Mouse (Mus musculus): ENCODE measurements around the gene Gm1113. TPM values are rescaled to one million over a fixed set of nuclear protein-coding genes. Genes with fewer than 3 reads are reported as not detected.
A peak's percentile ranks its signal among the peaks of the same experiment; 100 is the strongest.

Gm1113 gene
- total and polyA plus RNA-seq, 3 experiments = not detected

GRCm38 (mm10) chr9:35516711-35517110 lies 1.4 kb downstream of the Gm1113 start:
- H3K9ac ChIP-seq (ENCODE audit: low read depth, low read length) = no peak overlapping the region
- no peaks in the 10 kb centered on the region for H3K36me3 ChIP-seq (ENCODE audit: control insufficient read depth, insufficient read depth, low read length)
- no peaks in the 10 kb centered on the region for H3K4me1 ChIP-seq (ENCODE audit: control insufficient read depth, insufficient read depth, low read length)
- TF ChIP-seq POLR2A (IDR thresholded peaks at IDR 0.05; ENCODE audit: insufficient read depth, low read depth, low read length) = no peak
- TF ChIP-seq CTCF (IDR thresholded peaks at IDR 0.05) = no peak
- no peak for TF ChIP-seq EP300 (IDR thresholded peaks at IDR 0.05; ENCODE audit: insufficient read depth, low read depth, low read length)
- WGBS = 93% methylated on average over 16 of the region's 16 CpGs
- intact Hi-C loops (cut with DNase I) = no loop called here
- no peak overlapping the region for H3K4me3 ChIP-seq
- no peaks in the 10 kb centered on the region for H3K27me3 ChIP-seq (ENCODE audit: control insufficient read depth, insufficient read depth, low read length)
- DNase-seq = no peak
- no peaks in the 10 kb centered on the region for H3K79me2 ChIP-seq (replicated peaks; ENCODE audit: control insufficient read depth, insufficient read depth, low read length)
- H3K27ac ChIP-seq = no peak overlapping the region

DNA sequence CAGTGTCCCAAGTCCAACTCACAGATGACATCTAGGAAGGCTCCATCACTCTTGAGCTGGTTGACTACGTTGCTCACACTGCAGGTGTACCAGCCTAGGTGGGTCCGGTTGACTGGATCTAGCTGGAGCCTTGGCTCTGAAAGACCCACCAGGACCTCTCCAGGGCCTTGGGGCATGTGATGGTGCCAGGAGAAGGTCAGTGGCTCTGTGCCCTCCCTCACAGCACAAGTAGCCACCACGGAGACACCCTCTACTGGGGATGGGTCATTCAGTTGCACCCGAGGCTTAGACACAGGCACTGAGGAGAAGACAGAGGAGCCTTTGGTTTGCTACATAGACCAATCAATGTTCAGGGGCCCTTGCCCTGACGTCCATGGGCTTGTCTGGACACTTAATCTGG lies 1.9 kb downstream of the Gm1113 start:
- WGBS = 78% methylated on average over 5 of the region's 5 CpGs
- Histone ChIP-seq H3K4me1 (ENCODE audit: control insufficient read depth, insufficient read depth, low read length) (no peaks in the 10 kb centered on the region), H3K27ac (no peak overlapping the region), H3K79me2 (replicated peaks; ENCODE audit: control insufficient read depth, insufficient read depth, low read length) (no peaks in the 10 kb centered on the region), H3K36me3 (ENCODE audit: control insufficient read depth, insufficient read depth, low read length) (no peaks in the 10 kb centered on the region), H3K4me3 (no peak overlapping the region), H3K9ac (ENCODE audit: low read depth, low read length) (no peak overlapping the region), H3K27me3 (ENCODE audit: control insufficient read depth, insufficient read depth, low read length) (no peaks in the 10 kb centered on the region)
- DNase-seq = no peak
- intact Hi-C loops (cut with DNase I) = no loop called here
- TF ChIP-seq CTCF (IDR thresholded peaks at IDR 0.05) (no peak), EP300 (IDR thresholded peaks at IDR 0.05; ENCODE audit: insufficient read depth, low read depth, low read length) (no peak)

GRCm38 (mm10) chr9:35513900-35514299 lies 4.2 kb downstream of the Gm1113 start:
- TF ChIP-seq CTCF (IDR thresholded peaks at IDR 0.05) (no peak), POLR2A (IDR thresholded peaks at IDR 0.05; ENCODE audit: insufficient read depth, low read depth, low read length) (no peak), EP300 (IDR thresholded peaks at IDR 0.05; ENCODE audit: insufficient read depth, low read depth, low read length) (no peak)
- 74% methylated on average over 4 of the region's 4 CpGs for WGBS
- H3K27ac ChIP-seq = no peak overlapping the region

DNA sequence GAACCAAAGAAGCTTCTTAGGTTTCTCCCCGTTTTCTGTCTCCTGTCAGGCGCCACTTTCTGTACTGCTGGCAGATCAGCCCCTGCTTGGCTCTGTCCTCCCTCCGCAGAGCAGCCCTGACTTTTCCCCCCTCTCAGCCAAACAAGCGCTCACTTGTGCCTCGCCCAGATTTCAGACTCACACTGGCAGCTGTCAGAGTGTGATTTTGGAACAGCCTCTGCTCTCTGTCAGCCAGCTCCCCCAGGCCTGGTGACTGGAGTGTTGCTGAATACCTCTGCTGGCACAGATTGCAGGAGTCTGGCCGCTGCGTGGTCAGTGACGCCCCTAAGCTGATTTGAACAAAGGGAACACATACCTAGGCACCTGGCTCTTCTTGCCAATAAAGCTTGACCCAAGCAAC lies 9.8 kb downstream of the Gm1113 start:
- no peak for TF ChIP-seq CTCF (IDR thresholded peaks at IDR 0.05)
- peak; percentile 73 for TF ChIP-seq EP300 (IDR thresholded peaks at IDR 0.05; ENCODE audit: insufficient read depth, low read depth, low read length)
- TF ChIP-seq POLR2A (IDR thresholded peaks at IDR 0.05; ENCODE audit: insufficient read depth, low read depth, low read length) = no peak
- Histone ChIP-seq H3K79me2 (replicated peaks; ENCODE audit: control insufficient read depth, insufficient read depth, low read length) (no peaks in the 10 kb centered on the region), H3K27me3 (ENCODE audit: control insufficient read depth, insufficient read depth, low read length) (no peaks in the 10 kb centered on the region), H3K36me3 (ENCODE audit: control insufficient read depth, insufficient read depth, low read length) (no peaks in the 10 kb centered on the region), H3K9ac (ENCODE audit: low read depth, low read length) (no peak overlapping the region), H3K4me1 (ENCODE audit: control insufficient read depth, insufficient read depth, low read length) (no peaks in the 10 kb centered on the region), H3K27ac (peak overlapping the region; percentile 71), H3K4me3 (no peak overlapping the region)
- WGBS = 26% methylated on average over 8 of the region's 8 CpGs
- intact Hi-C loops (cut with DNase I) = loop anchor here (5.0 kb wide), 1 partner anchor 86 kb away; the partner anchor contains the start of gene Cdon
- peak; percentile 67 to 85 for DNase-seq

More at GRCm38 (mm10) chr9:35513900-35514299, 4.2 kb downstream of the Gm1113 start:
- H3K36me3 ChIP-seq (ENCODE audit: control insufficient read depth, insufficient read depth, low read length) = no peaks in the 10 kb centered on the region
- intact Hi-C loops (cut with DNase I) = no loop called here
- H3K4me3 ChIP-seq = no peak overlapping the region
- H3K9ac ChIP-seq (ENCODE audit: low read depth, low read length) = no peak overlapping the region
- no peaks in the 10 kb centered on the region for H3K4me1 ChIP-seq (ENCODE audit: control insufficient read depth, insufficient read depth, low read length)
- no peaks in the 10 kb centered on the region for H3K27me3 ChIP-seq (ENCODE audit: control insufficient read depth, insufficient read depth, low read length)
- no peak for DNase-seq
- no peaks in the 10 kb centered on the region for H3K79me2 ChIP-seq (replicated peaks; ENCODE audit: control insufficient read depth, insufficient read depth, low read length)

DNA sequence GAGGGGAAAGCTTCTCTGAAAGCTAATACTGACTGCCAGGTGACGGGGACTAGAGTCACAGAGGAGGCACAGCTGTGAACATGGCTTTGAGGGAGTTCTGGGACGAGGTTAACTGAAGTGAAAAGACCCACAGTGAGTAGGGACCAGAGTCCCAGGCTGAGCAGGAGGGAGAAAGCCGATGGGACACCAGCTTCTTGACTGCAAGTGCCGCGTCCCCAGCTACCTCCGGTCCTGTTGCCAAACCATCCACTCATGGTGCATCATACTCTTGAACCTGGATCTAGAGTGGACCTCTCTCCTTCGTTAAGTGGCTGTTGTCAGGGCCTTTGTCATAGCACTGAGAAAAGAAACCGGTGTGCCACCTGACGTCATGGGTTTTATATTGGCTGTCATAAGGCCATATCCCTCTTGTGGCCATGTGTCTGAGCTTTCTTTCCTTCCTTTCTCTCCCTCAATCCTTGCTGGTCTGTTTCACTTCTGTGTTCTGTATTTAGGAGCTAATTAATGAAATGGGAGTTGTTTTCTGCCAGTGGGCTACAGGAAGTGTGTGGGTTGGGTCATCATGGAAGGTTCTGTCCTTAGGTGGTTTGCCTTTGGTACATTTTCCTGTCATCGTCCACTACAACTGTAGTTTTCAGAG lies 15.6 kb downstream of the Gm1113 start:
- Histone ChIP-seq H3K27ac (no peak overlapping the region), H3K9ac (ENCODE audit: low read depth, low read length) (no peak overlapping the region), H3K4me3 (no peak overlapping the region), H3K27me3 (ENCODE audit: control insufficient read depth, insufficient read depth, low read length) (no peaks in the 10 kb centered on the region), H3K36me3 (ENCODE audit: control insufficient read depth, insufficient read depth, low read length) (no peaks in the 10 kb centered on the region), H3K4me1 (ENCODE audit: control insufficient read depth, insufficient read depth, low read length) (no peaks in the 10 kb centered on the region), H3K79me2 (replicated peaks; ENCODE audit: control insufficient read depth, insufficient read depth, low read length) (no peaks in the 10 kb centered on the region)
- intact Hi-C loops (cut with DNase I) = no loop called here
- 88% methylated on average over 10 of the region's 10 CpGs for WGBS
- TF ChIP-seq CTCF (IDR thresholded peaks at IDR 0.05) (no peak), POLR2A (IDR thresholded peaks at IDR 0.05; ENCODE audit: insufficient read depth, low read depth, low read length) (no peak), EP300 (IDR thresholded peaks at IDR 0.05; ENCODE audit: insufficient read depth, low read depth, low read length) (no peak)
- DNase-seq = no peak

DNA sequence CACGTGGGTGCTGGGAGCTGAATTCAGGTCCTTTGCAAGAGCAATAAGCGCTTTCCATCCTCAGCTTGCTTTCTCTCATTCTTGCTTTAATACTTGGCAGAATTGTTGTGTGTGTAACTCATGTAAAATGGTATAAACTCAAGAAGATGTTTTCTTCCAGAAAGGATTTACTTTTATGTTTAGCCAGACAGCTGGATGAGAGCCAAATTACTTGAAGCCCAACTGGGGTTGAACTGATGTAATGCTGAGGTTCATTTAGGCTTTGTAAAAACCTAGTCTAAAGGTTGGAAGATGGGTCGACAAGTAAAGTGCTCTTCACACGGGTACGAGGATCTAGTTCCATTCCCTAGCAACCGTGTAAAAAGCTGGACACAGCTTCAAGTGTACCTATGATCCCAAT lies 18.1 kb downstream of the Gm1113 start:
- no peak for DNase-seq
- Histone ChIP-seq H3K27me3 (ENCODE audit: control insufficient read depth, insufficient read depth, low read length) (no peaks in the 10 kb centered on the region), H3K4me1 (ENCODE audit: control insufficient read depth, insufficient read depth, low read length) (no peaks in the 10 kb centered on the region), H3K36me3 (ENCODE audit: control insufficient read depth, insufficient read depth, low read length) (no peaks in the 10 kb centered on the region), H3K4me3 (no peak overlapping the region), H3K9ac (ENCODE audit: low read depth, low read length) (no peak overlapping the region), H3K79me2 (replicated peaks; ENCODE audit: control insufficient read depth, insufficient read depth, low read length) (no peaks in the 10 kb centered on the region), H3K27ac (no peak overlapping the region)
- intact Hi-C loops (cut with DNase I) = no loop called here
- 87% methylated on average over 6 of the region's 6 CpGs for WGBS
- TF ChIP-seq EP300 (IDR thresholded peaks at IDR 0.05; ENCODE audit: insufficient read depth, low read depth, low read length) = no peak
- no peak for TF ChIP-seq POLR2A (IDR thresholded peaks at IDR 0.05; ENCODE audit: insufficient read depth, low read depth, low read length)
- TF ChIP-seq CTCF (IDR thresholded peaks at IDR 0.05) = no peak

All from heart, adult 2 months (tissue).